Mouse (Mus musculus) small intestine, adult 2 months (tissue): ENCODE results near the gene Kcnj2. TPM values are rescaled to one million over a fixed set of nuclear protein-coding genes. Genes with fewer than 3 reads are reported as not detected.

Experiments
- H3K27ac ChIP-seq: fragments of 200-500 bp; 2 replicates; pipeline ENCODE4 v1.5.1; 2012; ENCODE audit warnings: low read depth, low read length, control low read depth, inconsistent platforms; ENCODE audit not compliant: insufficient read depth
- H3K27me3 ChIP-seq: fragments of 200-500 bp; 2 replicates; pipeline ENCODE4 v1.6.1; 2012; ENCODE audit warnings: mild to moderate bottlenecking, moderate library complexity, low read length, inconsistent platforms; ENCODE audit not compliant: control insufficient read depth, insufficient read depth
- H3K36me3 ChIP-seq: fragments of 200-500 bp; 2 replicates; pipeline ENCODE4 v1.6.1; 2012; ENCODE audit warnings: mild to moderate bottlenecking, low read length, control low read depth, inconsistent platforms; ENCODE audit not compliant: control insufficient read depth, insufficient read depth
- H3K4me1 ChIP-seq: fragments of 200-500 bp; 2 replicates; pipeline ENCODE4 v1.6.1; 2012; ENCODE audit warnings: low read length, inconsistent platforms, mixed read lengths; ENCODE audit not compliant: control insufficient read depth, insufficient read depth, insufficient read length
- H3K4me3 ChIP-seq: fragments of 200-500 bp; 2 replicates; pipeline ENCODE4 v1.5.1; 2012; ENCODE audit warnings: low read depth, mild to moderate bottlenecking, control low read depth, inconsistent platforms, low read length, moderate library complexity
- CTCF ChIP-seq: fragments of 200-500 bp; IDR thresholded peaks from 2 replicates; pipeline ENCODE4 v1.5.1; 2012; ENCODE audit warnings: low read depth, mild to moderate bottlenecking, control low read depth, inconsistent platforms, low read length, moderate library complexity, mixed read lengths; ENCODE audit not compliant: insufficient replicate concordance, insufficient read length; ENCODE audit errors: extremely low read depth
- POLR2A ChIP-seq: fragments of 200-500 bp; IDR thresholded peaks from 2 replicates; pipeline ENCODE4 v1.6.1; 2012; ENCODE audit warnings: low read depth, mild to moderate bottlenecking, control low read depth, inconsistent platforms, low read length, moderate library complexity
- WGBS: fragments of 180-500 bp; shearing (Covaris S2); methylation state at CpG from one replicate; pipeline ENCODE4 v1.1.7; 2018; 5-methylcytosine and 5-hydroxymethylcytosine counted together
- polyA plus RNA-seq: library from polyadenylated mRNA; depleted of rRNA; stranded (reverse); fragments of >200 nt; gene quantifications from 2 replicates; pipeline ENCODE4 v1.2.3, GENCODE M21; 2012; rRNA removed

Kcnj2 gene
- polyA plus RNA-seq, 1 experiment: 0.47 TPM

DNA sequence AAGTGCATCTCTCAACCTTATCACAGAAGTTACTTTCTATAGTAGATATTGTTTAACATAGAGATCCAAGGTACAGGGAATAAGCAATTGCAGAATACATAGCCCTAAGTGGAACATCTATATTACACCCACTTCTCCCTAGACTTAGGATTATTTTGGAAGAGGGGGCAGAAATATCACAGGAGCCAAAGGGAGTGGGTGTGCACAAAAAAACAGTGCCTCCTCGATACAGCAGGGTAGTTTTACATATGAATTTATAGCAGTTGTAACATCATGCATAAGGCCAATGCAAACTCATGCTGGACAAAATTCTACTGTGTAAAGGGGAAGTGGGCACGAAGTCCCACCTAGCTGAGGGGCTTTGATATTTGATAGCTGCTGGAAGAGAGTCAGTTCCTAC is 38.5 kb downstream of the Kcnj2 start:
- Histone ChIP-seq H3K4me1 (no peaks in the 10 kb centered on the region), H3K4me3 (no peak overlapping the region), H3K36me3 (no peaks in the 10 kb centered on the region), H3K27ac (no peak overlapping the region), H3K27me3 (no peaks in the 10 kb centered on the region)
- TF ChIP-seq POLR2A (no peak), CTCF (no peak)
- WGBS: 72% methylated on average over 2 of the region's 2 CpGs

GRCm38 (mm10) chr11:111108130-111108529 is 42.2 kb downstream of the Kcnj2 start:
- TF ChIP-seq POLR2A: no peak
- TF ChIP-seq CTCF: no peak
- WGBS: 24% methylated on average over 9 of the region's 9 CpGs

DNA sequence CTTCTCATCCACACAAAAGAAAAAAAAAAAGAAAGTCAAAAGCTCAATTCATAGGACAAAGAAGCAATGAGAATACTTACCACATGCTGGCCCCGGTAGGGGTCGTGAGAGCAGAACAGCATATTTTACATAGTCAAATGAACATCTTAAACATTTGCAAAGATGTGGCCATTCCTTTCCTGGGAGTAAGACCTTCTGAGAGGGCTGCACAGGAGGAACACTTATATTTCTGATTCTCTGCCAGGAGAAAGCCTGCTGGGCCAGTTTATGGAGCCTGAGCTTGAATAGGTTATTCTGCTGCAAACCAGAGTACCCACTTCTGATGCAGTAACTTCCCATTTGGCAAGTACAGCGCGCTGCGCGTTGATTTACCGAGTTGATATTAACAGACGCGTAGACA is 55.5 kb downstream of the Kcnj2 start:
- H3K36me3 ChIP-seq: no peaks in the 10 kb centered on the region
- peaks cover 6% of the 10 kb centered on the region; the same call in 1 of the 2 replicates for H3K4me1 ChIP-seq
- H3K4me3 ChIP-seq: no peak overlapping the region
- H3K27me3 ChIP-seq: no peaks in the 10 kb centered on the region
- WGBS: 83% methylated on average over 9 of the region's 9 CpGs
- H3K27ac ChIP-seq: no peak overlapping the region
- TF ChIP-seq CTCF (no peak), POLR2A (no peak)

More at GRCm38 (mm10) chr11:111108130-111108529, 42.2 kb downstream of the Kcnj2 start:
- Histone ChIP-seq H3K4me1 (no peaks in the 10 kb centered on the region), H3K27ac (no peak overlapping the region), H3K4me3 (no peak overlapping the region), H3K27me3 (no peaks in the 10 kb centered on the region), H3K36me3 (no peaks in the 10 kb centered on the region)

DNA sequence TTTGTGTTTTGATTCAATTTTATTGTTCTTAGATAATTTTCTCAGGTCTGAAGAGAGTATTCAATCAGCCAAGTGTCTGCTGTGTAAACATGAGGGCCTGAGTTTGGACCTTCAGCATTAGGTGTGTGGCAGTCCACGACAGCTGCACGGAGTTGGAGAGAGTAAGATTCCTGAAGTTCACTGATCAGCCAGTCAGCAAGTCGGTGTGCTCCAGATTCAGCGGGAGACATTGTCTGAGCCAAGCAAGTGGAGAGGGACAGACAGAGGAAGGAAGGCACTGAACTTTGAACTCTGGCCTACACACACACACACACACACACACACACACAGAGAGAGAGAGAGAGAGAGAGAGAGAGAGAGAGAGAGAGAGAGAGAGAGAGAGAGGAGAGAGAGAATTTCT is 57.4 kb downstream of the Kcnj2 start:
- H3K36me3 ChIP-seq: no peaks in the 10 kb centered on the region
- H3K27ac ChIP-seq: no peak overlapping the region
- peaks cover 6% of the 10 kb centered on the region; the same call in 1 of the 2 replicates for H3K4me1 ChIP-seq
- no peak for TF ChIP-seq CTCF
- TF ChIP-seq POLR2A: no peak
- H3K4me3 ChIP-seq: no peak overlapping the region
- 26% methylated on average over 4 of the region's 4 CpGs for WGBS
- H3K27me3 ChIP-seq: no peaks in the 10 kb centered on the region

DNA sequence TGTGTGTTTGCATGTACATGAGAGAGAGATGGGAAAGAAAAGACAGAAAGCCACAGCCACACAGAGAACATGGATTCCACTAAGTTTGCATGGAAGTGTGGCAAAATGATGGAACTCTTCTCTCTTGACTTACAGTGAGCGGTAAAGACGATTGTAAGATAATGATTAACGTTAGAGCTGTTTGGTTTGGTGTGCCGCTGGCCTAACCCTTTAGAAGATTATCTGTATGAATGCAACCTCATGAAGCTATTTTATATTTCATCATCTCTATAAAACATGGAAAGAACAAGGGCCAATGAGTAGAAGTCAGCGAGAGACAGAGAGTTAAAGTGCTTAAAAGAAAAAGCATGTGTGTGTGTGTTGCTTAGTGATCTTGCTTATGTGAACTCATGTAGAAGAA is 60.0 kb downstream of the Kcnj2 start:
- no peaks in the 10 kb centered on the region for H3K27me3 ChIP-seq
- TF ChIP-seq CTCF (no peak), POLR2A (no peak)
- H3K27ac ChIP-seq: no peak overlapping the region
- WGBS: 31% methylated on average over 5 of the region's 5 CpGs
- H3K4me1 ChIP-seq: peaks cover 6% of the 10 kb centered on the region; the same call in 1 of the 2 replicates
- H3K4me3 ChIP-seq: no peak overlapping the region
- no peaks in the 10 kb centered on the region for H3K36me3 ChIP-seq

Other genes starting within 250 kb of the Kcnj2 start
- gene Kcnj16, start 98.1 kb upstream of the Kcnj2 start, polyA plus RNA-seq: 0.14 TPM in 1 of 2 replicates, not detected in the other